Mouse (Mus musculus) heart, adult 9 months (tissue): ENCODE data around the gene Rhbg.

Experiments
- DNase-seq, 2 experiments: peaks; one replicate each; pipeline ENCODE4 v3.0.0; 2022; ENCODE audit warnings: low spot score in 2 of 2

Gene Rhbg

DNA sequence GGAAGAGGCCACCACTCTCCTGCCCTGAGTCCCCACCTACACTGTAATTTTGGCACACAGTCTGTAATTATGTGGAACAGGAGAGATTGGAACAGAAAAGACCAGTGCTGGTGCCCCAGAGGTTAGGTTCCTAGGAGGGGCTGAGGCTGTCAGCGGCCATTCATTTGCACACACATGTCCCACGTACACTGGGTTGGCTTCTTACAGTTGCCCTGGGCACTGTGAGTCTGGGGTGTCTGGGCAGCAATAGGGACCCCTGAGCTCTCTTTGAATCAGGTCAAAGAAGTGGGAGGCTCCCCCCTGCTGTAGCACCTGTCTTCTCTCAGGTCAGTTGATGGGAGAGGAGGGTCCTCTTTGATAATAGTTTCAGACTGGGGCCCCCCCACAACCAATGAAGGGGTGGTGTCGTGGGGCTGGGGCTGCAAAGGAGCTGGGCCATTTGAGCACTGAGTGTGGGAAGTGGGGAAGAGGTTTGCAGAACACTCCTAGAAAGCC lies 46.2 kb downstream of the Rhbg start:
- no peak for DNase-seq

DNA sequence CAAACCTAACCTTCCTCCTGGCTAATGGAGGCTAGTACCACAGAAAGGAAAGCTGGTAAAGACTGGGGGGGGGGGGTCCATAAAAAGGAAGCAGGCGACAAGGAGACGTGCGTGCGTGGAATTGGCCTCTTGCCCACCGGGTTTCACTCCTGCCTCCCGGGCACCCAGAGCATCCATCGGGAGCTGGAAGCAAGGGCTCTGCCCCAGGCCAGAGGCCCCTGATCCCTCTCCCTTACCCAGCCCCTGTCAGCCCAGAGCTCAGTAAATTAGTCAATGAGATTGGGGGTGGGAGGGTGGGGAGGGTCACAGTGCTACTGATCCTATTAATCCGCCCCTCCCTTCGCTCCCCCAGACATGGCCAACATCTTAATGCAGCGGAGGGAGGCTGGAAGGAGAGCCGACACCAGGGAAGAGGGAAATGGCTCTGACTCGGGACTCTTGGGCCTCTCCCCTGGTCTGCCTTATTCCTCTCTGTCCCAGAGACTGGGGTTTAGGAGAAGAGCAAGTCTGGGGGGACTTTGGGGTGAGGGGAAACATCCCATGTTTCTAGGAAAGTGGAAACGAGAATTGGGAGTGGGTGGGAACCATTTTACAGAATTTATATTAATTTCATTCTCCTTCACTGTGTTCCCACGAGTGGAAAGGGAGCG lies 46.9 kb downstream of the Rhbg start:
- DNase-seq: no peak

DNA sequence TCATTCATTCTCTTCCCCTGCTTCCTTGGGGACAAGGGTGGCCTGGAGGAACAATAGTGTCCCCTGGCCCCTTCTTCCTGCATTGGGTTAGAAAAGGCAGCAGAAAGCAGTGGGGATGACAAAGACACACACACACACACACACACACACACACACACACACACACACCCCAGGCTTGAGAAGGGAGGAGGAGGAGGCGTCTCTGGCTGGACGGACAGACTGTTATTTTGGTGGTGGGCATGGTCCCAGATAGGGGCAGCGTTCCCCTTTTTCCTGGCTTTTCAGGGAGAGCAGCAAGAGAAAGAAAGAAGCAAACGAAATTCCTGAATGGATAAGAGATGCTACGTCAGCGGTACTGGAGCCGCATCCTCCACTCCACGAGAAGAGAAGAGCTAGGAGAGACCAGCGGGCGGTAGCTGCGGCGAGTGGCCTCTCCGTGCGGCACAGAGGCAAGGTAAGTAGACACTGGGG lies 47.6 kb downstream of the Rhbg start:
- DNase-seq: no peak

DNA sequence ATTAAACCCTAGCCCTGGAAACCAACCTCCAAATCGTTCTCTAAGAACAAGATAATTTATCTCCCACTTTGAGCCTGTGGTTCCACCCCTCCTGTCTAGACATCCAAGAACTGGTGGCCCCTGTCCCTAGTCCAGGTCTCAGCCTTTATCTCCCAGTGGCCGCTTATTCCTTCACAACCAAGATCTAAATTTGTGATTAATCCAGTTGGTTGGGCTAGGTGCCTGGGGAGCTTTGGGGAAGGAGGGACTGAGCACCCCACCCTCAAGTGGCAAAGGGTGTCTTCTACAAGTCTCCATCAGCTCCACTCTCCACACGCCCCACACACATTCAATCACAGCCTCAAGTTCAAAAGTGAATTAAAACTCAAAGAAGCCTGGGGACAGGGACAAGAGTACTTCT lies 48.0 kb downstream of the Rhbg start:
- DNase-seq: no peak

DNA sequence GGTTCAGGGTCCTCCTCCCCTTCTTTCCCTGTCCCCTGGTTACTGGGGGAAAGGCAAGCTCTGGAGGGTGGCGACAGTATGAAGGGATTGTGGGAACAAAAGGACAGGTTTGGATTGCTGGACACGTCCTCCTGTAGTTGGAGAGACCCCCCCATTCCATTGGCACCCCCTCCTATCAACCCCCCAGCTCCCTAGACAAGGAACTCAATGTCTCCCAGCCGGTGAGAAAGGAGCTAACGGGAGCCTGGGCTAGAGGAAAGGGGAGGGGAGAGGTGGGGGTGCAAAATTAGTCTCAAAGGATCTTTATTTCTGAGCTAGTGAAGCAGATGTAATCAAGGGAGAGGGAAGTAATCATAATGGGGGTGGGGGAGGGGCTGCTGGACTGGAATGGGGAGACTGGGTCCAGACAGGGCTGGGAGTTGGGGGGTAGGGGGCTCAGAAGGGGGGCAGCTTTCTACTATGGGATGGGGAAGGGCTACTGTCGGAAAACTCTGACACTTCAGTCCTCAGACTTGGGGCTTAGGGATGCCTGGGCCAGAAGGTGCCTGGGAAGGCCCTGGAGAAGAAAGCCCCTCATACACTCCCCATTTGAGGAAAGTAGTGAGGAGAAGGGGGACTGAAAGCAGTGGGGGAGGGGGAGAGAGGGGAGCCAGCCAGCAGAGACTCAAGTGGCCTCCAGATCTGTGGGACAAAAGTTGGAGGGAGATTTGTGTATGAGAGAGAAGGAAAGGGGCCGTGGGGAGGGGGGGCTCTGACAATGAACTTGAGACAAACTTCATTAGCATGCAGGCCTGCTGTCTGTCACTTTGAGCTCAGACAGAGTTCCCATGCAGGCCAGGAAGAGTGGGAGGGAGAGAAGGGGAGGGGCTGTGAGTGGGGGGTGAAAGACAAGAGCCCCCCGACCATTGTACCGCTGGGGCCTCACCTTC lies 48.7 kb downstream of the Rhbg start:
- no peak for DNase-seq

DNA sequence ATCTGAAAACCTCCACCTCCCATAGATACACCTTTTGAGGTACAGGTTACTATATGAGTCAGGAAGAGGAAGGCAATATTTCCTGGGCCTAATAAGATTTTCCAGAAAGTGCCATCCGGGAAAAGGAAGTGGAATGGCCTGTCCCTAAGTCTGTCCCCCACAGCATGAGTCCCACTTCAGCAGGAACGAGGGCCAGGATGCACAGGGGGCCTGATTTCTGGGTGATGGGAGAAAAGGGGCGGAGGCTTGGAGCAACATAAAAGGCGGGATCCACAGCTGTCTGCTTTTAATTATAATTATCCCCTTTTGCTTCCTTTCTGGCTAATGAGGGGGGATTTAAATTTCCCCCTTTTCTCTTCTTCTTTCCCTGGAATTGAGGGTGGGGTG lies 49.3 kb downstream of the Rhbg start:
- DNase-seq: no peak

DNA sequence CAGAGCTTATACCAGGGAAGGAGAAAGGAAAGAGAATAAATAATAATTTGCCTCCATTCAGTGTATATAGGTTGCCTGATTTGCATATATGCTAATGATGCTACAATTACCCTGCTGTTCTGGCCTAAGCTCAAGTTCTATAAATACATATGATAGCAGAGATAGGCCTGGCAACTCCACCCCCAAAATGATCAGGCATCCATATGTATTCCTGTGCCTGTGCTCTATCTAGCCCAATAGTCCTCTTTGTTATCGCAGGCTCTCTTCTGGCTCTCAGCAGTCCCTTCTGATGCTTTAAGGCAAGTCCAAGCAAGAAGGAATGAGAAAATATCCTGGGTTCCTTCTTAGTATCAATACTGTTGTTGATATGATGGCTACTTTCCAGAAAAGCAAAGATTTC lies 49.8 kb downstream of the Rhbg start:
- no peak for DNase-seq

DNA sequence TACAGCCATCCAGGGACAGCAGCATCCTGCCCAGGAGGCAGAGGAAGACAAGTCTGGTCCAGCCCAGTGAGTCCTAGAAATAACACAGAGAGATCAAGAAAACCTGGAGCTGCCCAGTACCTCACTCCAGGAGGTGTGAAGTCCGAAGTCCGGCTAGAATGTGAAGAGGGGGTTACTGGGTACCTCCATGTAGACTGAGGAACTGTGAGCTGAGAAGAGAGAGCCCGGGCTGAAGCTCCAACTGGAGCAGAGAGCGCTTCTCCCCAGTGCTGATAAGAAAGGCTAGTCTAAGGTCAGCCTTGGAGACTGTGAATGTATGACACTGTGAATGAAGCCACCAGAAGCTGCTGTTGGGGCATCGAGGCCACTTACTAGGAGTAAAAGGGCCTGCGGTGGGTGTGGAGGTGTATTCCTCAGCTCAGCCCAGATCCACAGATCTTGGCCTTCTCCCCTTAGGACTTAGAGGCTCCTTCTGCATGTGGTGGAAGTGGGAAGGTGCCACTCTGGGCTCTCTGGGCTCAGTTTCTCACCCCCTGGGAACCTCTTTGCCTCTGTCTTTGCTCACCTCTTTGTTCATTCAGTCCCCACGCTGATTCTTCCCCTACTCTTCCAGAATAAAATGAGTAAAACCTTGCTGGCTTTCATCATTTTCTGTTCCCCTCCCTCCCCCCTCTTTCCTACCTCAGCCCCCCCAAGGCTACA lies 50.4 kb downstream of the Rhbg start:
- DNase-seq: no peak

DNA sequence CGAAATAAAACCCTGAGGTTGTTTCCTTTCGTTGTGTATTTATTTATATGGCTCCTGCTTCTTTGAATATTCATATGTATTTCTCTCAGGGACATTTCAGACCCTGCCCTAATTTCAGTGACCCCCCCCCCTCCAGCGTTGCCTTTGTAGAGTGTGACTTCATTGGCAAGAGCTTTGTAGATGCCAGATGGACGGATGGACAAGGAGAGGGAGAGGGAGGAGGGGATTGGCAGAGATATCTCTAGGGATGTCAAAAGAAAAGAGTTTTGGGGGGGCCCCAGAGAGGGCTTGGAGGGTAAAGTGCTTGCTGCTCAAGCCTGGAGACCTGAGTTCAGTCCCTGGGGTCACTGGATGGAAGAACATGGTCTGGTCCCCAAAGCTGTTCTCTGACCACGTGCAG lies 51.1 kb downstream of the Rhbg start:
- DNase-seq: no peak

DNA sequence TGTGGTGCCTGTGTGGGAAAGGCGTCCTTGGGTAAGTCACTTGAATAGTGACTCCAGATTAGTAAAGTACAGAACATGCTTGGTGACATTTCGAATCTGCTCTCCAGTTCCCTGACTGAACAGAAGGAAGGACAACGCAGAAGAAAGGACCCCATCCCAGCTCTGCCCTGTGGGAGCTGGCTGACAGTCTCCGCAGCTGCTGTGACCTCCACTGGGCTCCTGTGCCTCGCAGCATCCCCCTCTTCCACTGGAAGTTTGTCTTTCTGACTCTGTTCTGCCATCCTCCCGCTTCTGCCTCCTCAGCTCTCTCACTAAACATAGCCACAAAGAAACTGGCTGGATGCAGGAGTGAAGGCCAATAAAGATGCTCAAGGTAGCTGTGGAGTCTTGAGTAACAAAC lies 51.5 kb downstream of the Rhbg start:
- DNase-seq: no peak

DNA sequence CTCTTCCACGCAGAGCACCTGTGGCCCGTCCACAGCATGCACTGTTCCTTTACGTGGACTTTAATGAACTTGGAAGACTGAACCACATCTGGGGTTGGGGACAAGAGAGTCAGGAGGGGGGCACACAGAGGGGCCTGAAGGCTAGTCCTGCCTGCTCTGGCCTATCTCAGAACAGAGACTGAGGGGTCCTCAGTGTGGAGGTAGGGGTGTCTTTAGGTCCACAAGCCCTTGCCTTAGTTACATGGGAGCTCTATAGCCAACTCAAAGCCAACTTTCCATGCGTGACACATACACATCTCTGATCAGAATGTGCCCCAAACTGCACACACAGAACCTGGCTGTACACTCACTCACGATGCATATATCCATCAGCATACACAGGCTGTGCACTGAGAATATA lies 52.9 kb downstream of the Rhbg start:
- no peak for DNase-seq

DNA sequence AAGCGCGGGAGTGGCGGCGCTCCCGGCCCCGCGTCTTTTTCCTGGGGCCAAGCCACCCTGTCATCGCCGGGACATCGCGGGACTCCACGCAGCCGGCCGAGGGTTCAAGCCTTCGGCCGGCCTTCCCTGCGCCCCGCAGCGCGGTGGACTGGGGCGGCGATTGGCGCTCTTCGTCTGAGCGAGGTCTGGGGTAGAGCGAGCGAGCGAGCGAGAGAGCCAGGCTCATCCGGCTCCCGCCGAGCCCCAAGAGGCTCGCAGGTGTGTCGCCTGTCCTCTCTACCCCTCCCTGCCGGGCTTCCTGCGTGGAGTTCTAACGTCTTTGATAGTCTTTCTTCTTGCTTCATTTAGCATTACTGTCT lies 53.6 kb downstream of the Rhbg start:
- no peak for DNase-seq

DNA sequence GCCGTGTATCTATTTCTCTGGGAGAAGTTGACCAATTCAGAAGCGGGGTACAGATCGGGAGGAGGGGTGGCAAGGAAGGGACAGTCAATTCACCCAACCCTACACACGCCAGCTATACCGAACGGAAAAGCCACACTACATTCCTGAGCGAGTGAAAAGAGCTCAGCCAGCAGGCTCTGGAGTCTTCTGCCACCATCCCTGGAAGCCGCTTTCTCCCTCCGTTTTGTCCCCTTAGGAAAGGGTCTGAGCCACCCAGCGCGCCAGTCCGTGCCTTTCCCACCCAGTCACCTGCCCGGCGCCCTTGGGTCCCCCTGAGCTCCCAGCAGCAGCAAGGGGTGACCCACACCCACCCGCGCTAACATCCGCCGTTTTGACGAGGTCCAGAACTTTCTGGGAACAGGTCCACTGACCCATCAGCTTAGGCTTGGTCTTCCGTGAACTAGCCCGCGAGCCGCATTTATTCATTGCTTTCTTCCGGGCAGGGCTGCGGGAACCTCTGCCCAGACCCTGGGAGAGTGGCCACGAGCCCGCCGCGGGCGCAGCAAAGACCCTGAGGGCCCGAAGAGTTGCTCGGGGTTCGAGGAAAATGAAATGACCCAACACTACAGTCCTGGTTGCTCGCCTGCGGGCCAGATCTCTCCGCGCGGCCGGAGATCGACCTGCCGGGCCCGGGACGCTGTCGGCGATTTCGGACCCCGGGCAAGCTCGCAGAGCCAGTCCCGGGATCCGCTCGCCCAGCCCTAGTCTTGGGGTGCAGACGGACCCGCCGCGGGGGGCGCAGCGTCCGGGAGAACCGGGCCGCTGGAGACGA lies 54.1 kb downstream of the Rhbg start:
- DNase-seq: no peak

DNA sequence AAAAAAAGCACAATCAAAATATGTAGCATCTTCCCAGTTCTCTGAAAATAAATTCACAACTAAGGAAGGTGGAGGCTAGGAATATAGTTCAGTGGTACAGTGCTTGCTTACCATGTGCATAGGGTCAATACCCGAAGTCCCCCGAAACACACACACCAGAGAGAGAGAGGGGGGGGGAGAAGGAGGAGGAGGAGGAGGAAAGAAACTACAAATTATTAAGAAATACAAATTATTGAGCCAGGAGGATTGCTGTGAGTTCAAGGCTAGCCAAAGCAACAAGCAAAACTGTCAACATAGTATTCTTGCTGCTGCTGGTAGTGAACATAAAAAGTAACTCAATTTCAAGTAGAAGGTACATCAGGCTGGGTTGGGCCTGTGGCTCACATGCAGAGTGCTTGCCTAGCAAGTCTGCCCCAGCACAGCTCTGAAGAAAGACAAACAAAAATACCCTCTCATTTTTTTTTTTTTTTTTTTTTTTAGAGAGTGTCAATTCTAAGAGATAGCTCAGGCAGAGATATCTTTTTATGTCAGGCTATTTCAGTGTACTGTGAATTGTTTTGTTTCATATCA lies 54.9 kb downstream of the Rhbg start:
- DNase-seq: no peak

DNA sequence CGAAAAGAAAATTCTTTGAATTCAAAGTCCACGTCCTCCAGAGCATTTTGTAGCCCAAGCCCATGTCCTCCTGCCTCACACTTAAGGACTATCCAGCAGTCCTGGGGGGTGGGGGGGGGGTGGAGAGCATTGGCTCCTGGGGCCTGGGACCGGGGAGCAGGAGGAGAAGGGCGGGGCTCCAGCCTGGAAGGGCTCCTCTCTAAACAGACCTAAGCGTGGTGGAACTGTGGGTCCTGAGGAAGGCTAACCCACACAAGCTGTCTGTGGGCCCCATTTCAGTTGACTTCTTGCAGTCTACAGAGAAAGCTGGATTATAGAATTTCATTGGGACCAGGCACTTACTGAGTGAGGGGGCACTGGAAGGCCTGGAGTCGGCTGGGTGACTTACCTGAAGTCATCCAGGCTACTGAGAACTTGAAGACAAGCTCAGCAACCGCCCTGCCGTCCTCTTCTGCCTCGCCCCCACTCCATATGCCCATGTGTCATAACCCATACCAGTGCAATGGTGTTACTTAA lies 55.9 kb downstream of the Rhbg start:
- DNase-seq: no peak

DNA sequence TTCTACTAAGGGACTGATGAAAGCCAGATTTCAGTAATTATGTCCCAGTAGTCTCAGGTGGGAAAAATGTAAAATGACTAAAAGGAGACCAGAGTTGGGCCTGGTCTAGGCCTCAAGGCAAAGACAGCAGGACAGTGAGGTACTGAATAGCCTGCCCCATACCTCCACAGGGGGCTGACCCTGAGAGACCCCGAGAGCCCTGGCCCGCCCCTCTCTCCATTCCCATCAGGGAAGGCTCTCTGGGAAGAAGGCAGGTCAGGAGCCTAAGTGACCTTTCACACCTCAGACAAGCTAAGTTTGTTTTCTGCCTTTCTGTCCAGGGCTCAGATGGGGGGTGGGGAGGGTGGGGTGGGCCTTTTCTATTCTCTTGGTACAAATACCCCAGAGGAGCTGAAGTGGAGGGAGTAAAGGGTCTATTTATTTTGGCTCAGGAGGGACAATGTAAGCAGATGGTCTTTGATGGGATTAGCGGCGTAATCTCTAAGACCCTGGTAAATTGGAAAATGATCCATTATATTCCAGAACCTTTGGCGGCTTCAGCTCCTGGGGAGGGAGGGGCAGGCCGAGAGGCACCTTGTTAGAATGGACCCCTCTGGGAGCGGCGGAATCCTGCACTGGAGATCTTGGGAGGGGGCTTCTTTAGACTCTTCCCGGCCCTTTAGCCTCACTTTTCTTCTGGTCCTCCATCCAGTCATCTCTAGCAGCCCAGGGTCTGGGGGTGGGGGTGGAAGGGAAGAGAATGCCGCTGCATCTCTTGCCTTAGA lies 56.6 kb downstream of the Rhbg start:
- DNase-seq: no peak
